Mouse (Mus musculus): ENCODE measurements around the gene Lrtm2. TPM values are rescaled to one million over a fixed set of nuclear protein-coding genes. Genes with fewer than 3 reads are reported as not detected.
"Not testable (repeated sequence)": the region's sequence is repeated elsewhere in the genome, so short reads cannot be mapped to it uniquely, and the experiment has no call there.

Gene Lrtm2
- polyA plus RNA-seq (2014; fragmentation: Nextera tagmentation; extraction: Ambion mirVana), result 8.4 and 10.9 TPM in 2 replicates

GRCm38 (mm10) chr6:119330506-119330905 lies at the start of gene Lrtm2:
Lrtm2 (minus strand) TSS chr6:119330766.
- Histone ChIP-seq H3K4me3 (ENCODE audit: low read depth, low read length) (peak within 1 kb of the TSS; percentile 48), H3K27ac (ENCODE audit: low read depth, low read length) (peak within 1 kb of the TSS; percentile 52; the same call in 1 of the 2 replicates), H3K36me3 (ENCODE audit: control insufficient read depth, insufficient read depth, low read length) (no peaks in the 10 kb centered on the region), H3K9me3 (ENCODE audit: control insufficient read depth, low read length) (no peaks in the 10 kb centered on the region), H3K4me2 (ENCODE audit: low read depth, low read length) (peak within 1 kb of the TSS; percentile 78), H3K9ac (replicated peaks; ENCODE audit: low read depth, low read length) (peak within 1 kb of the TSS; percentile 55), H3K27me3 (ENCODE audit: control insufficient read depth, insufficient read depth, low read length) (peaks cover 7% of the 10 kb centered on the region; the same call in 1 of the 2 replicates), H3K4me1 (ENCODE audit: control insufficient read depth, insufficient read depth, low read length) (peaks cover 20% of the 10 kb centered on the region)
- ATAC-seq (ENCODE audit: low read depth), result peak; percentile 33
- WGBS, result under 1% methylated on average over 30 of the region's 31 CpGs

- ATAC-seq (ENCODE audit: low read depth), result no peak
Observed at GRCm38 (mm10) chr6:119378631-119379030, 48.1 kb upstream of the Lrtm2 start.

GRCm38 (mm10) chr6:119377613-119378012 lies 47.0 kb upstream of the Lrtm2 start:
- no peaks in the 10 kb centered on the region for H3K9me3 ChIP-seq (ENCODE audit: control insufficient read depth, low read length)
- no peak overlapping the region for H3K27ac ChIP-seq (ENCODE audit: low read depth, low read length)
- WGBS, result 89% methylated on average over 2 of the region's 2 CpGs
- H3K4me2 ChIP-seq (ENCODE audit: low read depth, low read length), result no peak overlapping the region
- no peak overlapping the region for H3K4me3 ChIP-seq (ENCODE audit: low read depth, low read length)
- H3K9ac ChIP-seq (replicated peaks; ENCODE audit: low read depth, low read length), result no peak overlapping the region
- no peaks in the 10 kb centered on the region for H3K36me3 ChIP-seq (ENCODE audit: control insufficient read depth, insufficient read depth, low read length)
- H3K27me3 ChIP-seq (ENCODE audit: control insufficient read depth, insufficient read depth, low read length), result no peaks in the 10 kb centered on the region
- no peaks in the 10 kb centered on the region for H3K4me1 ChIP-seq (ENCODE audit: control insufficient read depth, insufficient read depth, low read length)
- no peak for ATAC-seq (ENCODE audit: low read depth)

More at GRCm38 (mm10) chr6:119378631-119379030, 48.1 kb upstream of the Lrtm2 start:
- Histone ChIP-seq H3K27ac (ENCODE audit: low read depth, low read length) (no peak overlapping the region), H3K4me1 (ENCODE audit: control insufficient read depth, insufficient read depth, low read length) (no peaks in the 10 kb centered on the region), H3K9me3 (ENCODE audit: control insufficient read depth, low read length) (no peaks in the 10 kb centered on the region), H3K4me2 (ENCODE audit: low read depth, low read length) (no peak overlapping the region), H3K36me3 (ENCODE audit: control insufficient read depth, insufficient read depth, low read length) (no peaks in the 10 kb centered on the region), H3K27me3 (ENCODE audit: control insufficient read depth, insufficient read depth, low read length) (no peaks in the 10 kb centered on the region), H3K9ac (replicated peaks; ENCODE audit: low read depth, low read length) (no peak overlapping the region), H3K4me3 (ENCODE audit: low read depth, low read length) (no peak overlapping the region)
- 74% methylated on average over 1 of the region's 1 CpGs for WGBS

GRCm38 (mm10) chr6:119375035-119375434 lies 44.5 kb upstream of the Lrtm2 start:
- 80% methylated on average over 5 of the region's 5 CpGs for WGBS
- no peak for ATAC-seq (ENCODE audit: low read depth)

GRCm38 (mm10) chr6:119373000-119373705 lies 42.6 kb upstream of the Lrtm2 start:
- H3K27me3 ChIP-seq (ENCODE audit: control insufficient read depth, insufficient read depth, low read length), result no peaks in the 10 kb centered on the region
- no peak overlapping the region for H3K27ac ChIP-seq (ENCODE audit: low read depth, low read length)
- H3K4me2 ChIP-seq (ENCODE audit: low read depth, low read length), result no peak overlapping the region
- H3K4me3 ChIP-seq (ENCODE audit: low read depth, low read length), result no peak overlapping the region
- H3K9me3 ChIP-seq (ENCODE audit: control insufficient read depth, low read length), result no peaks in the 10 kb centered on the region
- no peaks in the 10 kb centered on the region for H3K4me1 ChIP-seq (ENCODE audit: control insufficient read depth, insufficient read depth, low read length)
- H3K36me3 ChIP-seq (ENCODE audit: control insufficient read depth, insufficient read depth, low read length), result no peaks in the 10 kb centered on the region
- ATAC-seq (ENCODE audit: low read depth), result no peak
- H3K9ac ChIP-seq (replicated peaks; ENCODE audit: low read depth, low read length), result no peak overlapping the region

More at GRCm38 (mm10) chr6:119375035-119375434, 44.5 kb upstream of the Lrtm2 start:
- Histone ChIP-seq H3K27me3 (ENCODE audit: control insufficient read depth, insufficient read depth, low read length) (no peaks in the 10 kb centered on the region), H3K4me3 (ENCODE audit: low read depth, low read length) (no peak overlapping the region), H3K9ac (replicated peaks; ENCODE audit: low read depth, low read length) (no peak overlapping the region), H3K4me2 (ENCODE audit: low read depth, low read length) (no peak overlapping the region), H3K36me3 (ENCODE audit: control insufficient read depth, insufficient read depth, low read length) (no peaks in the 10 kb centered on the region), H3K4me1 (ENCODE audit: control insufficient read depth, insufficient read depth, low read length) (no peaks in the 10 kb centered on the region), H3K9me3 (ENCODE audit: control insufficient read depth, low read length) (no peaks in the 10 kb centered on the region), H3K27ac (ENCODE audit: low read depth, low read length) (no peak overlapping the region)

GRCm38 (mm10) chr6:119372237-119372636 lies 41.7 kb upstream of the Lrtm2 start:
- no peaks in the 10 kb centered on the region for H3K36me3 ChIP-seq (ENCODE audit: control insufficient read depth, insufficient read depth, low read length)
- no peaks in the 10 kb centered on the region for H3K9me3 ChIP-seq (ENCODE audit: control insufficient read depth, low read length)
- H3K27me3 ChIP-seq (ENCODE audit: control insufficient read depth, insufficient read depth, low read length), result no peaks in the 10 kb centered on the region
- H3K4me1 ChIP-seq (ENCODE audit: control insufficient read depth, insufficient read depth, low read length), result no peaks in the 10 kb centered on the region
- no peak overlapping the region for H3K4me2 ChIP-seq (ENCODE audit: low read depth, low read length)
- whole genome bisulfite sequencing, result 95% methylated on average over 5 of the region's 5 CpGs
- H3K4me3 ChIP-seq (ENCODE audit: low read depth, low read length), result no peak overlapping the region
- H3K27ac ChIP-seq (ENCODE audit: low read depth, low read length), result no peak overlapping the region
- no peak overlapping the region for H3K9ac ChIP-seq (replicated peaks; ENCODE audit: low read depth, low read length)
- ATAC-seq (ENCODE audit: low read depth), result no peak

GRCm38 (mm10) chr6:119371624-119372023 lies 41.1 kb upstream of the Lrtm2 start:
- no peak overlapping the region for H3K4me2 ChIP-seq (ENCODE audit: low read depth, low read length)
- no peaks in the 10 kb centered on the region for H3K9me3 ChIP-seq (ENCODE audit: control insufficient read depth, low read length)
- H3K36me3 ChIP-seq (ENCODE audit: control insufficient read depth, insufficient read depth, low read length), result no peaks in the 10 kb centered on the region
- no peaks in the 10 kb centered on the region for H3K4me1 ChIP-seq (ENCODE audit: control insufficient read depth, insufficient read depth, low read length)
- H3K27me3 ChIP-seq (ENCODE audit: control insufficient read depth, insufficient read depth, low read length), result no peaks in the 10 kb centered on the region
- H3K27ac ChIP-seq (ENCODE audit: low read depth, low read length), result no peak overlapping the region
- H3K9ac ChIP-seq (replicated peaks; ENCODE audit: low read depth, low read length), result no peak overlapping the region
- ATAC-seq (ENCODE audit: low read depth), result no peak
- no peak overlapping the region for H3K4me3 ChIP-seq (ENCODE audit: low read depth, low read length)

GRCm38 (mm10) chr6:119367382-119367781 lies 36.8 kb upstream of the Lrtm2 start:
- Histone ChIP-seq H3K4me1 (ENCODE audit: control insufficient read depth, insufficient read depth, low read length) (no peaks in the 10 kb centered on the region), H3K9me3 (ENCODE audit: control insufficient read depth, low read length) (no peaks in the 10 kb centered on the region), H3K4me3 (ENCODE audit: low read depth, low read length) (no peak overlapping the region), H3K9ac (replicated peaks; ENCODE audit: low read depth, low read length) (no peak overlapping the region), H3K4me2 (ENCODE audit: low read depth, low read length) (no peak overlapping the region), H3K27ac (ENCODE audit: low read depth, low read length) (no peak overlapping the region), H3K36me3 (ENCODE audit: control insufficient read depth, insufficient read depth, low read length) (peaks cover 9% of the 10 kb centered on the region; the same call in 1 of the 2 replicates), H3K27me3 (ENCODE audit: control insufficient read depth, insufficient read depth, low read length) (no peaks in the 10 kb centered on the region)
- WGBS, result 90% methylated on average over 2 of the region's 2 CpGs
- no peak for ATAC-seq (ENCODE audit: low read depth)

- H3K9ac ChIP-seq (replicated peaks; ENCODE audit: low read depth, low read length); H3K27me3 ChIP-seq (ENCODE audit: control insufficient read depth, insufficient read depth, low read length); H3K27ac ChIP-seq (ENCODE audit: low read depth, low read length); H3K9me3 ChIP-seq (ENCODE audit: control insufficient read depth, low read length); H3K36me3 ChIP-seq (ENCODE audit: control insufficient read depth, insufficient read depth, low read length); H3K4me2 ChIP-seq (ENCODE audit: low read depth, low read length); H3K4me3 ChIP-seq (ENCODE audit: low read depth, low read length); H3K4me1 ChIP-seq (ENCODE audit: control insufficient read depth, insufficient read depth, low read length); ATAC-seq (ENCODE audit: low read depth): not testable (repeated sequence)
- 99% methylated on average over 3 of the region's 4 CpGs for WGBS
Observed at GRCm38 (mm10) chr6:119366800-119367199, 36.2 kb upstream of the Lrtm2 start.

Data from neural tube, embryonic 14.5 days (tissue).